Mouse (Mus musculus) lung, embryonic 14.5 days (tissue): Measurements from ENCODE around the gene Srgn. TPM values are rescaled to one million over a fixed set of nuclear protein-coding genes. Genes with fewer than 3 reads are reported as not detected.

ENCODE experiments used
- ATAC-seq: fragments of 200-750 bp; cut with Nextera tagmentation; 2 replicates; pipeline ENCODE4 v1.8.0; 2017; ENCODE audit warnings: mild to moderate bottlenecking, moderate TSS enrichment, moderate library complexity; ENCODE audit not compliant: insufficient read depth
- DNase-seq: peaks from one replicate; pipeline ENCODE4 v3.0.0-alpha.2; 2015
- H3K27ac ChIP-seq: fragments of 300-500 bp; sonication (generic); 2 replicates; pipeline ENCODE4 v1.5.1; 2014; ENCODE audit warnings: low read depth, mild to moderate bottlenecking, moderate library complexity
- H3K27me3 ChIP-seq: fragments of 300-500 bp; sonication (generic); 2 replicates; pipeline ENCODE4 v1.6.1; 2014; ENCODE audit warnings: low read length, control low read depth; ENCODE audit not compliant: insufficient read depth
- H3K36me3 ChIP-seq: fragments of 300-500 bp; sonication (generic); 2 replicates; pipeline ENCODE4 v1.6.1; 2014; ENCODE audit warnings: control low read depth; ENCODE audit not compliant: insufficient read depth
- H3K4me1 ChIP-seq: fragments of 300-500 bp; sonication (generic); 2 replicates; pipeline ENCODE4 v1.6.1; 2014; ENCODE audit warnings: antibody characterized with exemption, control low read depth; ENCODE audit not compliant: insufficient read depth
- H3K4me2 ChIP-seq: fragments of 300-500 bp; sonication (generic); 2 replicates; pipeline ENCODE4 v1.6.1; 2014; ENCODE audit warnings: mild to moderate bottlenecking
- H3K4me3 ChIP-seq: fragments of 300-500 bp; sonication (generic); 2 replicates; pipeline ENCODE4 v1.5.1; 2014; ENCODE audit warnings: low read depth, low read length
- H3K9ac ChIP-seq: fragments of 300-500 bp; sonication (generic); 2 replicates; pipeline ENCODE4 v1.6.1; 2014
- H3K9me3 ChIP-seq: fragments of 300-500 bp; sonication (generic); 2 replicates; pipeline ENCODE4 v1.6.1; 2016; ENCODE audit warnings: low read depth, low read length, control low read depth
- CTCF ChIP-seq: IDR thresholded peaks from 2 replicates; pipeline ENCODE4 v1.5.1; 2016; ENCODE audit warnings: antibody characterized with exemption, low read depth
- WGBS: fragments of 180-500 bp; shearing (Covaris S2); extraction: QIAGEN DNeasy Blood & Tissue Kit; methylation state at CpG from one replicate; pipeline ENCODE4 v1.1.7; 2014; 5-methylcytosine and 5-hydroxymethylcytosine counted together
- polyA plus RNA-seq: library from polyadenylated mRNA; unstranded; fragments of >200 nt; fragmentation: Nextera tagmentation; extraction: Ambion mirVana; gene quantifications from 2 replicates; pipeline ENCODE4 v1.2.1, GENCODE M21; 2014

The Srgn gene
- polyA plus RNA-seq, 1 experiment from 2014 or later, result 33.8 TPM

- no peak for TF ChIP-seq CTCF
- H3K4me2 ChIP-seq, result peak overlapping the region; percentile 67
- DNase-seq, result peak; percentile 47
- H3K36me3 ChIP-seq, result no peaks in the 10 kb centered on the region
- H3K27me3 ChIP-seq, result peaks cover 20% of the 10 kb centered on the region
- peak overlapping the region; percentile 17 for H3K9ac ChIP-seq
- peaks cover 4% of the 10 kb centered on the region for H3K4me1 ChIP-seq
- H3K4me3 ChIP-seq, result peak overlapping the region; percentile 34
- no peaks in the 10 kb centered on the region for H3K9me3 ChIP-seq
- no peak for ATAC-seq
- 8% methylated on average over 18 of the region's 18 CpGs for WGBS
- H3K27ac ChIP-seq, result no peak overlapping the region
Observed at GRCm38 (mm10) chr10:62507591-62508308, 19.5 kb downstream of the Srgn start.

GRCm38 (mm10) chr10:62507071-62507470 is 20.2 kb downstream of the Srgn start:
- Histone ChIP-seq H3K9ac (no peak overlapping the region), H3K36me3 (no peaks in the 10 kb centered on the region), H3K9me3 (no peaks in the 10 kb centered on the region), H3K27me3 (peaks cover 20% of the 10 kb centered on the region), H3K4me3 (no peak overlapping the region), H3K27ac (no peak overlapping the region), H3K4me2 (peak overlapping the region; percentile 67), H3K4me1 (peaks cover 4% of the 10 kb centered on the region)
- DNase-seq, result no peak
- no peak for ATAC-seq
- TF ChIP-seq CTCF, result no peak
- WGBS, result 87% methylated on average over 4 of the region's 4 CpGs

DNA sequence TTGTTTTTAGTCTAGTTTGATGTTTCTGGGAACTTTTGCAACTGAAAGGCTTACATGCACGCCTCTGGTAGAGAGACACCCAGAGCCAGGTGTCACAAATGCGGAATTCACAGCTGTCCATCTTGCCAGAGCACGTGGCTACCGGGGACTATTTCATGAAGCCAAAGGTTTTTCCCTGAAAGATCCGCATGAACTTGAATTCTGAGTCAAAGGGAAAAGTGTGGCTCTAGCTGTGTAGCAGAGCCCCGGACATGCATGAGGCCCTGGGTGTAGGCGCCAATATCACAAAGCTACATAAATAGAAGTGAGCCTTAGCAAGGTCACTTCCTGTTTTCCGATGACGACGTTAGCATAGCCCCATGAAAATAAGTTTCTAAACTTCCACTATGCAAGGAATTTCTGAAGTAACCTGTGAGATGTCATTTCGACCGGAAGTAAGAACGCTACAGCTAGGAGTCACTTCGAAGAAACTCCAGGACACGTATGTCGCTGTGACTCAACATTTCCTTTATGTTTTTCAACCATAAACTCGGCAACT is 21.2 kb downstream of the Srgn start:
- ATAC-seq (no peak), DNase-seq (peak; percentile 12)
- Histone ChIP-seq H3K27ac (no peak overlapping the region), H3K9me3 (no peaks in the 10 kb centered on the region), H3K4me1 (peaks cover 4% of the 10 kb centered on the region), H3K36me3 (no peaks in the 10 kb centered on the region), H3K4me3 (no peak overlapping the region), H3K4me2 (no peak overlapping the region), H3K27me3 (peaks cover 20% of the 10 kb centered on the region), H3K9ac (no peak overlapping the region)
- 73% methylated on average over 17 of the region's 17 CpGs for WGBS
- TF ChIP-seq CTCF, result no peak

DNA sequence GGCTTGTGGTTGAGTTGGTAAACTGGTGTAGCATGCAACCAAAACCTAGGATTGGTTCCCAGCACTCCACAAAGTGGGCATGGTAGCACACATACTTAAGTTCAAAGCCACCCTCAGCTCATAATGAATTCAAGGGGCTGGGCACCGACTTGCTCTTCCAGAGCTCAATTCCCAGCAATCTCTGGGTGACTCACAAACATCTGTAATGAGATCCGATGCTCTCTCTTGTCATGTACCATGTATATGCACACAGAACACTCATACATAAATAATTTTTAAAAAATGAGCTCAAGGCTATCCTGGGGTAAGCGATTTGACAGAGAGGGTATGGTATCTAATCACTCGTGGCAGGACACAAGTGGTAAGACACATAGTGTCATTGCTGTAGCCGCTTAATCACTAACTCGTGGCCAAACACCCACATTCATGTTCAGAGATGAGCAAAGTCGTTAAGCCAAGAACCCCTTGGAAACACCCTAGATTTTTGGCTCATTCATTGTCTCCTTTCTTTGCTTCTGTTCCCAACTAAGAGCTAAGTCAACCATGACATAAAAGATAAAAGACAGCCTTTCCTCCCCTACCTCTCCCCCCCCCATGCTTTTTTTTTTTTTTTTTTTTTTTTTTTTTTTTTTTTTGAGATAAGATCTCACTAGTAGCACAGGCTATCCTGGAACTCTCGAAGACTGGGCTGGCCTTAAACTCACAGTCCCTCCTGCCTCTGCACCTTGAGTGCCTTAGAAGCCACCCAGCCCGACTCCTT is 21.8 kb downstream of the Srgn start:
- TF ChIP-seq CTCF, result no peak
- ATAC-seq, result no peak

GRCm38 (mm10) chr10:62503836-62504628 is 23.2 kb downstream of the Srgn start:
- H3K9ac ChIP-seq, result no peak overlapping the region
- H3K27me3 ChIP-seq, result peaks cover 20% of the 10 kb centered on the region
- no peaks in the 10 kb centered on the region for H3K9me3 ChIP-seq
- no peak overlapping the region for H3K27ac ChIP-seq
- H3K36me3 ChIP-seq, result no peaks in the 10 kb centered on the region
- H3K4me2 ChIP-seq, result no peak overlapping the region
- DNase-seq (no peak), ATAC-seq (no peak)
- H3K4me1 ChIP-seq, result peaks cover 4% of the 10 kb centered on the region
- 65% methylated on average over 12 of the region's 12 CpGs for WGBS
- TF ChIP-seq CTCF, result no peak
- H3K4me3 ChIP-seq, result no peak overlapping the region

More for the DNA sequence above, 21.8 kb downstream of the Srgn start:
- Histone ChIP-seq H3K27me3 (peaks cover 20% of the 10 kb centered on the region), H3K27ac (no peak overlapping the region), H3K9ac (no peak overlapping the region), H3K4me3 (no peak overlapping the region), H3K4me1 (peaks cover 4% of the 10 kb centered on the region), H3K9me3 (no peaks in the 10 kb centered on the region), H3K4me2 (no peak overlapping the region), H3K36me3 (no peaks in the 10 kb centered on the region)
- WGBS, result 76% methylated on average over 9 of the region's 9 CpGs
- DNase-seq, result no peak

DNA sequence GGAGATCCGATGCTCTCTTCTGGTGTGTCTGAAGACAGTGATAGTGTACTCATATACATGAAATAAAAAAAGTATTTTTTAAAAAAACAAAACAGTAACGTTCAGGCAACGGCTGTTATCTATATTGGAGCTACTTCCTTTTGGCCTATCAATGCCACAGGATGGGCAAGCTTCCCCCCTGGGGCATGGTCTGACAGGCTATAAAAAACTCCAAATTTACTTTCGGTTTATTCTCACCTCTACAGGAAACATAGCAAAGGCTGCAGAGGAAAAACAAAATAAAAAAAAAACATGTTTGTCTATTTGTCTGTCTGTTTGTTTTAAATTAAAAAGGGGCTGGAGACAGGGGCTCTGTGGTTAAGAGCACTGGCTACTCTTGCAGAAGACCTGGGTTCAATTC is 23.9 kb downstream of the Srgn start:
- no peak for DNase-seq
- 51% methylated on average over 4 of the region's 4 CpGs for WGBS
- H3K27me3 ChIP-seq, result peaks cover 16% of the 10 kb centered on the region

More for the DNA sequence above, 23.9 kb downstream of the Srgn start:
- TF ChIP-seq CTCF, result no peak
- peaks cover 1% of the 10 kb centered on the region for H3K4me1 ChIP-seq
- no peaks in the 10 kb centered on the region for H3K36me3 ChIP-seq
- no peak overlapping the region for H3K27ac ChIP-seq
- no peaks in the 10 kb centered on the region for H3K9me3 ChIP-seq
- H3K4me3 ChIP-seq, result no peak overlapping the region
- ATAC-seq, result no peak
- no peak overlapping the region for H3K4me2 ChIP-seq
- H3K9ac ChIP-seq, result no peak overlapping the region
